Comparison of ENCODE assay signal across 11 mouse cellular contexts in the genomic region with DNA sequence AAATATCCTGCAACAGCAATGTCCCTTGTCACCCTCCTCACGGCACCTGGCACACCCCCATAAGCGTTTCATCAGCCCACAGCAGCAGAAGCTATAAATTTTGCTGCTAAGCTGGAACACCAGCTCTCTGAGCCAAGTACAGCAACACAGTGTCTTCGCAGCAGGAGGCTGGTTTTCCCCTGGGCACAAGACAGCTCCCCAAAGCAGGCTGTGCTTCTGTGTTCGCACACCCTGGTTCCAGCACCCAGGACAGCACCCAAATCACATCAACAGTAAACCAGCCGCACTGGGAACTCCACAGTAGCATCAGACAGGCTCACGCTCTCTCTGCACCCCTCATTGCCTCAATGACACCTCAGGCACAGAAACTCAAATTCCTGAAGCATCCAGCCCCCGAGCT.
DNase-seq lines count a peak whose midpoint lies in the region; ATAC-seq lines count a peak whose summit lies in the region.
"Had no signal": no experiment of that assay in that cellular context is flagged by ENCODE, and none has a peak within 500 bp of the region (broad histone marks: within the 10 kb centered on the region; RNA-seq: fewer than 3 reads in every experiment).

No protein-coding gene starts in this region.

- H3K4me1 ChIP-seq in limb, embryonic 12.5 days (replicated peaks) = peaks cover 24% of the 10 kb centered on the region
- no peaks in the 10 kb centered on the region for H3K4me1 ChIP-seq in intestine, embryonic 16.5 days (ENCODE audit: control insufficient read depth, insufficient read depth, low read length)
- H3K4me1 ChIP-seq: forebrain, embryonic 15.5 days; liver, embryonic 15.5 days had no signal

- no peak overlapping the region for H3K4me2 ChIP-seq in limb, embryonic 12.5 days
- H3K4me2 ChIP-seq in intestine, embryonic 16.5 days (ENCODE audit: low read depth, low read length) = no peak overlapping the region
- H3K4me2 ChIP-seq: forebrain, embryonic 15.5 days; liver, embryonic 15.5 days; midbrain, embryonic 11.5 days had no signal

- no peak overlapping the region for H3K4me3 ChIP-seq in limb, embryonic 12.5 days (replicated peaks)
- H3K4me3 ChIP-seq in intestine, embryonic 16.5 days (ENCODE audit: low read length) = no peak overlapping the region
- H3K4me3 ChIP-seq: forebrain, embryonic 15.5 days; liver, embryonic 15.5 days had no signal

- peak overlapping the region; percentile 31; the same call in 1 of the 2 replicates for H3K27ac ChIP-seq in limb, embryonic 12.5 days
- H3K27ac ChIP-seq in intestine, embryonic 16.5 days (ENCODE audit: low read length) = no peak overlapping the region
- H3K27ac ChIP-seq: forebrain, embryonic 15.5 days; liver, embryonic 15.5 days had no signal

- H3K36me3 ChIP-seq in limb, embryonic 12.5 days = no peaks in the 10 kb centered on the region
- no peaks in the 10 kb centered on the region for H3K36me3 ChIP-seq in intestine, embryonic 16.5 days (ENCODE audit: control insufficient read depth, insufficient read depth, low read length)
- H3K36me3 ChIP-seq: forebrain, embryonic 15.5 days; liver, embryonic 15.5 days had no signal

- 12% methylated on average over 7 of the region's 7 CpGs for WGBS in limb, embryonic 12.5 days
- WGBS in intestine, embryonic 16.5 days = 23% methylated on average over 7 of the region's 7 CpGs

- no peak overlapping the region; the same call in 1 of the 2 replicates for H3K9ac ChIP-seq in limb, embryonic 12.5 days (replicated peaks)
- H3K9ac ChIP-seq in intestine, embryonic 16.5 days (ENCODE audit: low read depth, low read length) = no peak overlapping the region
- H3K9ac ChIP-seq: forebrain, embryonic 15.5 days; liver, embryonic 15.5 days had no signal

- peak; percentile 91 for ATAC-seq in frontal cortex, adult (ENCODE audit: low TSS enrichment)
- ATAC-seq in limb, embryonic 12.5 days (ENCODE audit: insufficient number of reproducible peaks, insufficient read depth, low FRiP score, low TSS enrichment, low read depth) = no peak
- no peak for ATAC-seq in intestine, embryonic 16.5 days
- ATAC-seq: forebrain, embryonic 15.5 days had no signal

- no peaks in the 10 kb centered on the region for H3K9me3 ChIP-seq in limb, embryonic 12.5 days
- no peaks in the 10 kb centered on the region for H3K9me3 ChIP-seq in intestine, embryonic 16.5 days (ENCODE audit: control insufficient read depth, low read length)
- H3K9me3 ChIP-seq: forebrain, embryonic 15.5 days; liver, embryonic 15.5 days had no signal

- H3K27me3 ChIP-seq in limb, embryonic 12.5 days = no peaks in the 10 kb centered on the region; the same call in 1 of the 2 replicates
- no peaks in the 10 kb centered on the region for H3K27me3 ChIP-seq in intestine, embryonic 16.5 days (replicated peaks; ENCODE audit: control insufficient read depth, insufficient read depth, low read length)
- H3K27me3 ChIP-seq: forebrain, embryonic 15.5 days; liver, embryonic 15.5 days had no signal

- no peak for DNase-seq in frontal cortex, postnatal 36 days (ENCODE audit: low spot score in 2 of 2)
- peak; percentile 9 for DNase-seq in ovary, postnatal 14 days (ENCODE audit: low spot score)
- no peak for DNase-seq in ovary, postnatal 10 days (ENCODE audit: low spot score)
- peak; percentile 28 for DNase-seq in adrenal gland, adult 8-10 months
- no peak for DNase-seq in left cerebral cortex, adult 9 months (ENCODE audit: low spot score in 2 of 2)

Comparison
In these comparisons a context has a peak if more than half of its experiments do, and no peak if none do; other contexts are left out.
1. DNase-seq: peak in ovary, postnatal 14 days (single experiment) and adrenal gland, adult 8-10 months (single experiment); none in frontal cortex, postnatal 36 days (0 of 2), ovary, postnatal 10 days (single experiment) and left cerebral cortex, adult 9 months (0 of 2).